Mouse (Mus musculus): ENCODE data around the gene Ccnd1.

The Ccnd1 gene

DNA sequence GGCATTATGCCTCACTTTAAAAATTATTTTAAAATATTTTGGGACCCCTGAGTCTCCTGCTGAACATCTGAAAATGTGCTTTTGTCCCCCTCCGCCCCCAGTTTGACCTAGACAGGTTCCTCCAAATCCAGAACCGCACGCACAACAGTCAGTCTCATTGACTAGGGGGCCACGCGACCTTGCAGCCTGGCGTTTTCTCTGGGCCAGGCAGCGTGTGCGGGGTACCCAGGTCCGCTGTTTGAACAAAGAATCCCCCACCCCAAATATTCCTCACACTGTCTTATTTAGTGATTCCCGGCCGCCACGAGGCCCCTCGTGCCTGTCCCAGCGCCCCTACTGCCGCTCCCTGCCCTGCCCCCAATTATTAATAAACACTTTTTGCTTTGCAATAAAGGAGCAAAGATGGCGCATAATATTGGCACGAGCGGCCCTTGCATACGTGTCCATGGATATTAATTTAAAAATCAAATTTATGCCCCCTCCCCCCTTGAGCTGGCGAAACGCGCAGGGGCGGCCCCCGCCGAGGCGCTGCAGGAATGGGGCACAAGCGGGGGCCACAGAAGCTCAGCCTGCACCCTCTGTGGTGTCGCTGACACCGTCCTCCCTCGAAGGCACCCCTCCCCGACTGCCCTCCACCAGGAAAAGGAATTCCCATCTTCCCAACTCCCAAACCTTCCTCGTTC is 923 bp downstream of the Ccnd1 start:
- peak; percentile 41 for DNase-seq (ENCODE audit: low read depth)

DNA sequence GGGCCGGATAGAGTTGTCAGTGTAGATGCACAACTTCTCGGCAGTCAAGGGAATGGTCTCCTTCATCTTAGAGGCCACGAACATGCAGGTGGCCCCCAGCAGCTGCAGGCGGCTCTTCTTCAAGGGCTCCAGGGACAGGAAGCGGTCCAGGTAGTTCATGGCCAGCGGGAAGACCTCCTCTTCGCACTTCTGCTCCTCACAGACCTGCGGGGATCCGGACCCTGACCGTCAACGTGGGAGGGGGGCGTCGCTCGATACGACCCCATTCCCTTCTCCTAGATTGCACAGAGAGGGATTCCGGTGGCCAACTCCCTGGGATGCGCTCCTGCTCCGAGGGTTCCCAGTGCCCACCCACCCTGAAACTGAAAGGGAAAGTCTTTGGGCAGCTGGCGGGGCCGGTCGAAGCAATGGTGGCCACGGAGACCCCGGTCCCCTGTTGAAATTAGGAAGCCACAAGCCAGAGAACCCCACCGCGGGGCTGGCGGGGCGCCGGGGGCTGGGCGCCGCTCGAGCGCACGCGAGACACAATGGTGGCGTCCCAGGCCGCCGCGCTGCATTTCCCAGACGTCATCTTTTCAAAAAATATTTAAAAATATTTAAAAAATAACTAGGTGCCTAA is 1.7 kb downstream of the Ccnd1 start:
- DNase-seq (ENCODE audit: low read depth) = no peak

DNA sequence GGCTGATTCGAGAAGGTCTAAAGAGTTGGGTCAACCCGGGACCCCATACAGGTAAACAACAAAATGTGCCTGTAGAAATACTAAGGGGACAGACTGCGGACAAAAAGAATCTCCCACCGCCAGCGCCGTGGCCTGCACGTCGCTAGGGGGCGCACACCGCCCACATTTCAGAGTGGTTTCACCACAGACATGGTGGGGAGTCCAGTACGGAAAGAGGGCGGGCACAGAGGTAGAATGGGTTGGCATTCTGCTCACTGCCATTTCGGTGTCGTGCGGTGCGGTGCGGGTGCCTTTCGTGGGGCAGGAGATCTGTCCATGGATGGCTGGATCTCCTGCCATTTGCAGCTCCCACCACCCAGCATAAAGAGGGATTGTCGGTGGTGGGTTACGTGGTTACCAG is 2.2 kb downstream of the Ccnd1 start:
- DNase-seq (ENCODE audit: low read depth) = peak; percentile 91

DNA sequence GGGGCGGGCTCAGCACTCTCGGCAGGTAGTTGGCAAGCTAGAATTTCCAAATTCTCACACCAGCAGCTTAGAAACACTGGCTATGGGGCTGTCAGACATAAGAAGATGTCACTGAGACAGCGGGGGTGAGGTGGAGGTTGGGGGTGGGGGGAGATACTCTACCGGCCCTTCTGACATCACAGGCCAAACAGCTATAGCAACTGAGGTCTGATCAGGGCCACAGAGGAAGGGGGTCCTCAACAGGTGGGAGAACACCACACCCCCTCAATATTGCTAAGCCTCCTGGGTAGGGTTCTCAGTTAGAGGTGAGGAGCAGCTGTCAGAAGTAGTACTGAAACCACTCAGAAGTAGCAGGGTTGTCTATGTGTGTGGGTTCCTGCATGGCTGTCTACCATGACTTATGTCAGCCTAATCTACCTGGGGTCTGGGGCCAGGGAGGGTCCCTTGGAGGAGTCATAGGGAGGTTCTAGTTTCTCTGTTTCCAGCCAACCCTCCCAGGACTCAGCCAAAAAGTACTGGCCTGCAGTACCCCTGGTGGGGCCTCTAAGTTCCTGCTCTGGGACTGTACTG is 3.3 kb downstream of the Ccnd1 start:
- DNase-seq (ENCODE audit: low read depth) = no peak

DNA sequence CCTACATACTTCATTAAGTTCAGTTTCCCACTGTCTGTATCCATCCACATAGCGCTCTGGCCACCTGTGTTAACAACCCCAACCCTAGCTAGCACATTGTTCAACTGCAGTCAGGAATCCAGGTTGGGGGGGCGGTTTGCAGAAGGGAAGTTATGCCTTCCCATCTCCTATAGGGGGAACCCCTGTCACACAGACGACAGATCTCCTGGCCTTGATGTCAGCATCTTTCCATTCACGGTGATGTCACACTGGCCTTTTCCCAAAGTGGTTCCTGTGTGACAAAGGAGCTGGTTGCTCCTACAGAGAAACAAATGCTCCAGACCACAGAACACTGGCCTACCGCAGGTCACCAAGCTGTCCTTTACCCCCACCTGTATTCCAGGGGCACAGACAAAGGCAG is 4.2 kb downstream of the Ccnd1 start:
- peak; percentile 55 for DNase-seq (ENCODE audit: low read depth)

DNA sequence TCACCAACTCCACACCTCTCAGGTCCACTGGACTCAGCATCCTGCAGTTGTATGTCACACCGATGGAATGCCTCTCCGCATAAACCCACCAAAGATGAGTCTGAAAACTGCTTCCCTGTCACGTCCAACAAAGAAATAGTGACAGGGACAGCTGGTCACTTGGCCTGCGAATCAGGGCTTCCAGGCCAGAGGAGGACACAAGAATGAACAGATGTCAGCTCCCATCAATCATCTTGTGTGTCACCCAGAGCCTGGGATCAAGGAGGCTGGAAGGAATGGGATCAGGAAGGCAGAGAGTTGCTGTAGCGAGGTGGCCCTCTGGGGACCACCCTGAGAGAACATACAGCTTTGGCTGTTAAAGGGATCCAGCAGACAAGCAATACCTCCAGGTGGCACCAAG is 4.8 kb downstream of the Ccnd1 start:
- DNase-seq (ENCODE audit: low read depth) = no peak

DNA sequence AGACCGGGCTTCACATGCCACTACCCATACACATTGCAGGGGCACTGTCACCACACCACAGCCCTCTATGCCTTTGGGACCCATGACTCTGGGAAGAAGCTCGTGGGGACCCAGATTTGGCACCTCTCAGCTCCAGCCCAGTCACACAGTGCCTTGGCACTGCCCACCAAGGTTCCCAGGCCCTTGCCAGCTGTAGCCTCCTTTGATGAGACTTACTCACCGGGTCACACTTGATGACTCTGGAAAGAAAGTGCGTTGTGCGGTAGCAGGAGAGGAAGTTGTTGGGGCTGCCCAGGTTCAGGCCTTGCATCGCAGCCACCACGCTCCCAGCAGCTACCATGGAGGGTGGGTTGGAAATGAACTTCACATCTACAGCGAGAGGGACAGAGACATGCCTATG is 5.9 kb downstream of the Ccnd1 start:
- DNase-seq (ENCODE audit: low read depth) = no peak

DNA sequence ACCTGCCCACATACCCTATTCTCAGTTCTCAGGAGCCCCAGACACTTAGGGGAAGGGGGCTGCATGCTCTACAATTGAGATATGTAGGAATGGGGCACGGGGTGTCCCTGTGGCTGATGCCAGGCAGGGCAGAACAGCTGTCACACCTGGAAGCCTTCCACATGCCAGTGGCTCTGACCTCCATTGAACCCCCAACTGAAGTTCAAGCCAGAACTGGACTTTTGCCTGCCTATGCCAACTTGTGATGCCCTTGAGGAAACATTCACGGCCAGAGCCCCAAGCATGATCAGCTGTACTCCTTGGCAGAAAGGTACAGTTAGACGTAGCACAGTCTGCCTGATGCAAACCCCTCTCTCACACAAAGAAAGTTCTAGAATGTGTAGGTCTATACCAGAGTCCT is 6.4 kb downstream of the Ccnd1 start:
- DNase-seq (ENCODE audit: low read depth) = no peak

DNA sequence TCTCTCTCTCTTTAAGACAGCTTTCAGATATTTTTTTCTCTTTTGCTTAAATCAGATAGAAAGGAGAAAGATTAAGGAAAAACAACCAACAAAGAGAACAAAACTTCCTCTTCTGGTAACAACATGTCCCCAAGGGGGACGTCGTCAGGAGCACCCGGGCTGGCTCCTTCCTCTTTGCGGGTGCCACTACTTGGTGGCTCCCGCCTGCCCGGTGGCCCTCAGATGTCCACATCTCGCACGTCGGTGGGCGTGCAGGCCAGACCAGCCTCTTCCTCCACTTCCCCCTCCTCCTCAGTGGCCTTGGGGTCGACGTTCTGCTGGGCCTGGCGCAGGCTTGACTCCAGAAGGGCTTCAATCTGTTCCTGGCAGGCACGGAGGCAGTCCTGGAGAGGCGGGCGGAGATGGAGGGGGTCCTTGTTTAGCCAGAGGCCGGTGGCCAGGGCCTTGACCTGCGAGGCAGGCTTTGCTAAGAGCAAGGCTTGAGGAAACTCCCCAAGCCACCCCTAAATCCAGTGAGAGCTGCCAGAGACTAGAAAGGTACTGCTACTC is 7.3 kb downstream of the Ccnd1 start:
- DNase-seq (ENCODE audit: low read depth) = no peak

DNA sequence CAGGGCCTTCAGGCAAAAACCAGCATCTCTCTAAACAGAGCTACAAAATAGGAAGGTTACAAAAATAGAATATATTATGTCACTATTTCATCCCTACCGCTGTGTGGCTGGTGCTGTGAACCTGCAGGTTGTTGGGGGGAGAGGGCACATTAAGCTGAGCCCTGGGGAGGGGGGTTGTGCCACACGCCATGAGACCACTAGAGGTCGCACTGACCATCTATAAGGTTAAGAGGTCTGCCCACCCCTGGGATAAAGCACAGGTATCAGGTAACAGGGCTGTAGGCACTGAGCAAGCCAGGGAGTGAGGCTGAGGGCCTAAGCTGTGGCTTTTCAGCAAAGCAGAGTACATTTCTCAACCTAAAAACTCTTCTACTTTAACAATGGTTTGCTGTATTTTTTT is 7.9 kb downstream of the Ccnd1 start:
- DNase-seq (ENCODE audit: low read depth) = peak; percentile 48

DNA sequence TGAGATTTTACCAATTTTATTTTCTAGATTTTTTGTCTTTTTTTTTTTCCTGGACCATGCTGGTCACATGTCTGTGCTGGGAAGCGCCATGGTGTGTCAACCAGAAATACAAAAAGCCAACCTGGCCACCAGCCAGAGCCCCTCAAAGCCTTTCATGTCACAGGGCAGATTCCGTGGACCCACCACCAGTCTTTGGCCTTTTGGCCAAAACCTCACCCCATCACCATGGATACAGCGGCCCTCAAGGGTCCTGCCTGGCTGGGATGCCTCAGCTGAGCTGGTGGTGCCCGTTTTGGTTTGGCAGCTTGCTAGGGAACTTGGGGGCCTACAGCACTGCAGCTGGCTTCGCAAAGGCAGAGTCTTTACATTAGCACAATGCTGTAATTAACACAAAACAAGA is 9.8 kb downstream of the Ccnd1 start:
- DNase-seq (ENCODE audit: low read depth) = no peak

DNA sequence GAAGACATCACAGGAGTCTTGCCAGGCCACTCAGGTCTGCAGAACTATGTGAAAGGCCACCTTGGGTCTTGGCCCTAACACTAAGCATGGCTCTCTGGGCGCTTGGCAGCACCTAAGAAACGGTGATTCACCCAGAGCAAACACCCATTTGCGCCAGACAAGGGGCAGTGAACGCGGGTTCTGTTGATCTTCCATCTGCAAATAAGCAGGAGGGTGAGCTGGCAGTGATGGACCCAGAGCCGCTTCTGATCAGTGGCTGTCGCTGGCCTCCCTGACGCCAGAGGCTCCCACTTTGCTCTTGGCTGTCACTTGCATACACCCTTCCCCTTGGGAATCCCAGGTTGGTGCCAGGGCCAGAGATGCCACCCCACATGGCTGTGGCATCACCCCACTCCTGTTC is 10.2 kb downstream of the Ccnd1 start:
- DNase-seq (ENCODE audit: low read depth) = peak; percentile 33

DNA sequence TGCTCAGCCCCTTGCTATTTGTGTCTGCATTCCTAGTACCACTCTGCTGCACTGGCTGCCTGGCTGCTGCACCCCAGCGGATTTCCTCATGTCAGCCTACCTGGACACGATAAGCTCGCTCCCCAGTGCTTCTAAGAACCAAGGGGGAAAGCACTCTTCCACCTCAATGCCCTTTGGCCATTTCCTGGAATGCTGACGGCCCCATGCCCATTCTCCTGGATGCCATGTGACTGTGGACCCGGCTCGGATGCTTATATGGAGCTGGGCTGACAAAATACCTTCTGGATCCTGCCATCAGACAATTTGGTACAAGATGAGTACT is 10.9 kb downstream of the Ccnd1 start:
- DNase-seq (ENCODE audit: low read depth) = no peak

DNA sequence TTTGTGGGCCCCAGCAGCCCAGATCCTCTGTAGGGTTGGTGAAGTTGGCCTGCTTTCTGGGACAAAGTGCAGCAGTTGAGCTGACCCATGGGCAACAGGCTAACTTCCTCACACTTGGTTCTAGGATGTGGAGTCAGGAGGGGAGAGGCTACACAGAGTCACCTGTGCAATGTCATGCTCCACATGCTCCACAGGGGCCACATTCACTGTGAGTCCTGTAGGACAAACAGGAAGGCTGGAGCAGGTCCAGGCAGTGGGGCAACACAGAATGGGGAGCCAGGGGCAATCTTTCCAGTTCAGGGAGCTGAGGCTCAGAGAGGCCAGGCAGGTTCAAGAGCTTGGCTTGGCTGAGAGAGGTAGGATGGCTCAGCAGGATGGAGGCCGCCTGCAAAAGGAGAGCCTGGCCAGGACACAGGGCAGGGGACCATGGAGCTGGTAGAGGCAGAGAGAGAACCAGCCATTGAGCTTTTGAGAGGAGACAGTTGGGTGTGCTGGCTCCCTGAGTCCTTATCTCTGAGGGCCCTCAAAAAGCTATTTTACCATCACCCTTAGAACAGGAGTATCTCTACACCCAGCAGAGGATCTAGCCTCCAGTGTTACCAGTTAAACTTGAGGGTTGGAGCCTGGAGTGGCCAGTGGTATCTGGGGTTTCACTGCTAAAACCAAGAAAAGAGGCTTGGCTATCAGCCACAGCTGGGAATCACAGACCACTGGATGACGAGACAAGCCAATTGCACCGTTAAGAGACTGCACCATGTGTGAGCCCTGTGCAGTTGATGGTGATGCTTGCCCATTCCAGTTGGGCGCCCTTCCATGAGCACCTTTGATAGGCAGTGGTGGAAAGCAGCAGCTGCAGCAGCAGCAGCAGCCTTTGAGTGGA is 11.5 kb downstream of the Ccnd1 start:
- no peak for DNase-seq (ENCODE audit: low read depth)

DNA sequence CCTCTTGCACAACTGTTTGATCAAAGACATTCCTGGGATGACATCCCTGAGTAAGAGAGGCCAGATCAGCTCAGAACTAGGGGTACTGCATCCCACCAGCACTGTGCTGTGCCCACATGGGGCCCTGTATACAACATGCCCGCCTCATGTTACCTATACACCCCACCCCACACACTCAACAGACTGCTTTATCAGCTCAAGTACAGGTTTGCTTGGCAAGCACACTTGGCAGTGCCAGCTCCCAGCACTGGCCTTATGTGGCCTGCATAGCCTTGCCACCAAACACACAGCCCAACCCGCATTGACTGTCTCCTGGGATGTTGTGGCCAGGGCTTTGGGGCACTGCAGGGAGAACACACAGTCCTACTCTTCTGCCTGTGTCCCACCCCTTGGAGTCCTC is 12.1 kb downstream of the Ccnd1 start:
- no peak for DNase-seq (ENCODE audit: low read depth)

DNA sequence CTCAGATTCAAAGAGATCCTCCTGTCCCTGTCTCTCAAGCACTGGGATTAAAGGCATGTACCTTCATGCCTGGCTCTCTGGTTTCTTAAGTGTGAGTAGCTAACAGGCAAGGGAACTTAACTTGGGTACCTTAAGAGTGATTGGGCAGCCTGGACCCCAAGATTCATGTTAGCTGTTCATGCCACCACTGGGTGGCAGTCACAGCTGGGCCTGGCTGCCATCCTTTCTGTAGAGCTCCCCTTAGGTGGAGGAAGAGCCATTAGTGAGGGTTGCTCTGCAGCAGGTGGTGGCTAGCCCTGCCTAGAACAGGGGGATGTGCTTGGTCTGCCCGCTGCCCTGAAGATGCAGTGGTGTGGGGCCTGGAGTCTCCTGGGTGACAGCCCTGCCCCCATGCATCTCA is 20.9 kb downstream of the Ccnd1 start:
- peak; percentile 59 for DNase-seq (ENCODE audit: low read depth)

DNA sequence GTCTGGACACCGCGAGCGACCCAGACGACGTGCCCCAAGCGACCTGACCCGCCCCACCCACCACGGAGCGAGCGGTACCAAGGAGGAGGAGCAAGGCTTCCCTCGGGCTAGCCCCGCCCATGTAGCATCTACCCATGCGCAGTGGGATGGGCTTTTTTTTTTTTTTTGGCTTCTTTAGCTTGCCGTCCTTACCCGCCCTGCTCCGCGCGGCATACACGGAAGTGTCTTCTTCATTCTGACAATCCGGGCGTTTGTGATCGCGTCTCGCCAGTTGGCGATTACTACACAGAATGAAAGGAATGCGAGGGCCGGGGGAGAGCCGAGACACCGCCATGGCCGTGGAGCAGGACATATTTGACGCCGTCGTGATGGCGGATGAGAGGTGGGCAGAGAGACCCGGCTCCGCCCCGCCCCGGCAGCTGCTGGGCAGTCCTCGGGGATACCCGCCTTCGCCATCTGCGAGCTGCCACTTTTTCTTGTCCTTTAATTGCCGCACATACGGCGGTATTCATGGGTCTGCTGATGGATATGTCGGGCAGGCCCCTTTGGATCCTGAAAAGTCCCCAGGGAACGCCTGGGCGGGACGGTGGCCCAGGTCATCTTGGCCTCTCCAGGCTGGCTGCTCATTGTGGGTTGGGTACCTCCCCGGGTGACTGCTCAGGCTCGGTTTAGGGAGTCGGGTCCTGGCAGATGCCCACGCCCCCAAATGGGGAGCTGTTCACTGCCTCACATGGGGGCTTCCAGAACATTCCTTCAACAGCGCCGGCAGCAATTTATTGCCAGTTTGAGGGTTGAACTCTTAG is 24.6 kb downstream of the Ccnd1 start, which contains the start of gene LTO1:
TSS of gene LTO1 (plus strand) at position 153 of the 803 bp plus-strand sequence.
- DNase-seq (ENCODE audit: low read depth) = peak; percentile 96

DNA sequence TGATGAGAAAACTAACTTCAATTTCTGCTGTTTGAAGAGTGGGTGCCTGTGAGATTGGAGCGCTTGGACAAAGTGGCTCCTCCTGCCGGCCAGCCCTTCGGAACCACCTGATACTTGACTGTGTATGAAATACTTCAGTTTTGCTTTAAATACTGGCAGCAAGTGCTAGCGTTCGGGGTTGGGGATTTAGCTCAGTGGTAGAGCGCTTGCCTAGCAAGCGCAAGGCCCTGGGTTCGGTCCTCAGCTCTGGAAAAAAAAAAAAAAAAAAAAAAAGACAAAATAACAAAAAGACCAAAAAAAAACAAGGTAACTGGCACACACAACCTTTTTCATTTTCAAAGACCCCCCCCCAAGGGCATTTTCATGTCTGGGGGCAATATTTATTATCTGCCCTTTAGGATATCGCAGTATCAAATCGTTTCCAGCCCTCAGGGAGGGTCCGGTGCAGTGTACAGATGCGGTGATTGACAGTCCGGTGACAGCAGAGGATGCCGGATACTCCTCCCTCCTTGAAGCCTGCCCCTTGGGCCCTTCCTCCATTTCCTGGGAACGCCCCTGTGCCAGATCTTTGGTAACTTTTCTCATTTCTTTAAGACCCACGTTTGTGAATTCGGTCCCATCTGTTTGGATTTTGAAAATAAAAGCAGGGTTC is 25.3 kb downstream of the Ccnd1 start:
- no peak for DNase-seq (ENCODE audit: low read depth)

DNA sequence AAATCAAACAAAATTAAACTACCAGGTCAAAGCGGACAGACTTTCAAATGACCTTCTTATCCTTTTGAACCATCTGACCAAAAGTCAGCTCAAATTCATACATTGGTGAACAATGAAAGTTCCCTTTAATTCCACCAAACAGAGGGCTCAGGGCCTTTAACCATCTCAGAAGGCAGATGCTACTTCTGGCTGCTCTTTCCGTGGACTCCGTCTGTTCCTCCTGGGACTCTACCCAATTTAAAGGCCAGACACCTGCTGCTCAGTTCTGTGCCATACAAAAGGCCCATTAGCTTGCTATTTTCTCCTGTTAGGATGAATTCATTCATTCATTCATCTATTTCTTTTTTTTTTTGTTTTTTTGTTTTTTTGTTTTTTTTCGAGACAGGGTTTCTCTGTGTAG is 26.8 kb downstream of the Ccnd1 start:
- DNase-seq (ENCODE audit: low read depth) = no peak

DNA sequence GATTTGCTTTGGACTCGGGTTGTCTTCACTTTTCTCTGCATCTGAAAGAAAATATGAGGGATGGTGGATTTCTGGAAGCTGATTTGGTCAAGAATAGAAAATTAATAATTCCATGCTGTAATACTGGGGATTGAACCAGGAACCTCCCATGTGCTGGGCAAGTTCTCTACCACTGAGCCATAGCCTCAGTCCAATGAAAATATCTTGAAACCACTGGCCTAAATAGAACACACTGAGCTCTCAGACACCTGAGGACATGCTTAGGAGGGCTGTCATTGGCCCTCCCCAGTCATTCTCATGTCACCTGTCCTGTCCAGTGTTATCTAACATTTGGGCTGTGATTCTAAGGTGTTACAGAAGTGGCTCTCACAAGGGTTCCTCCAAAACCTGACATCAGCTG is 28.6 kb downstream of the Ccnd1 start:
- DNase-seq (ENCODE audit: low read depth) = no peak

DNA sequence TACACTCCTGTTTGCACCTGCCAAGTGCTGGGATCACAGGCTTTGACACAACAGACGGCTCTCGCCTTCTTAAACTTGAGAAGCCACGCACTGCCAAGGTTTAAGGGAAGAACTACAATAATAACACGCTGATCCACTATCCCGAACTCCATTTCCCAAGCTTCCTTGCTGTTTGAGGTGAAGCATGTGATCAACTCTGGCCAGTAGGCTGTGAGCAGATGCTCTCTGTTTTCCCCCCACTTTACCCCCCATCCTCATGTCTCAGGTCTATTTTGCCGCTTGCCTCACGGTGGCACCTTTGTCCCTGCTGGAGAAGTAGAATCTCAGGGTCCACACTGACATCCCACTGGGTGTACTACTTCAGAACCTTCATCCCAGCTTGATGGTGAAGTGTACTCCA is 31.0 kb downstream of the Ccnd1 start:
- no peak for DNase-seq (ENCODE audit: low read depth)

Measured in 416B (cell line).